Mouse (Mus musculus) liver, embryonic 12.5 days (tissue): ENCODE results near the gene Ahr. TPM values are rescaled to one million over a fixed set of nuclear protein-coding genes. Genes with fewer than 3 reads are reported as not detected.

Experiments used
- ATAC-seq: fragments of 200-750 bp; cut with Nextera tagmentation; 2 replicates; pipeline ENCODE4 v1.8.0; 2017; ENCODE audit warnings: moderate number of reproducible peaks, mild to moderate bottlenecking, moderate library complexity
- H3K27ac ChIP-seq: fragments of 300-500 bp; sonication (generic); 2 replicates; pipeline ENCODE4 v1.5.1; 2016; ENCODE audit warnings: mild to moderate bottlenecking
- H3K27me3 ChIP-seq: fragments of 300-500 bp; sonication (generic); replicated peaks from 2 replicates; pipeline ENCODE4 v1.6.1; 2016; ENCODE audit warnings: mild to moderate bottlenecking, moderate library complexity
- H3K36me3 ChIP-seq: fragments of 300-500 bp; sonication (generic); 2 replicates; pipeline ENCODE4 v1.6.1; 2016; ENCODE audit warnings: mild to moderate bottlenecking, moderate library complexity
- H3K4me1 ChIP-seq: fragments of 300-500 bp; sonication (generic); 2 replicates; pipeline ENCODE4 v1.6.1; 2016
- H3K4me2 ChIP-seq: fragments of 300-500 bp; sonication (generic); 2 replicates; pipeline ENCODE4 v1.6.1; 2016; ENCODE audit warnings: mild to moderate bottlenecking, moderate library complexity
- H3K4me3 ChIP-seq: fragments of 300-500 bp; sonication (generic); 2 replicates; pipeline ENCODE4 v1.5.1; 2016; ENCODE audit warnings: mild to moderate bottlenecking, moderate library complexity
- H3K9ac ChIP-seq: fragments of 300-500 bp; sonication (generic); 2 replicates; pipeline ENCODE4 v1.6.1; 2016; ENCODE audit warnings: mild to moderate bottlenecking, moderate library complexity
- H3K9me3 ChIP-seq: fragments of 300-500 bp; sonication (generic); replicated peaks from 2 replicates; pipeline ENCODE4 v1.6.1; 2016; ENCODE audit warnings: mild to moderate bottlenecking, moderate library complexity
- WGBS: fragments of 180-500 bp; shearing (Covaris S2); methylation state at CpG from one replicate; pipeline ENCODE4 v1.1.7; 2016; ENCODE audit not compliant: insufficient replicate concordance; 5-methylcytosine and 5-hydroxymethylcytosine counted together
- polyA plus RNA-seq: library from polyadenylated mRNA; unstranded; fragments of >200 nt; fragmentation: Nextera tagmentation; extraction: Ambion mirVana; gene quantifications from 2 replicates; pipeline ENCODE4 v1.2.1, GENCODE M21; 2016

The Ahr gene
- polyA plus RNA-seq: 3.1 and 3.6 TPM in 2 replicates

GRCm38 (mm10) chr12:35534754-35535236 is at the start of gene Ahr:
TSS of gene Ahr (minus strand) at chr12:35535038.
- 0 out of 2 replicates have a peak within 1 kb of the TSS, but pooled peaks have one; percentile 40 for H3K27ac ChIP-seq
- no peaks in the 10 kb centered on the region for H3K9me3 ChIP-seq
- peak; percentile 98 for ATAC-seq
- H3K36me3 ChIP-seq: no peaks in the 10 kb centered on the region
- peak within 1 kb of the TSS; percentile 100 for H3K4me2 ChIP-seq
- peak within 1 kb of the TSS; percentile 80 for H3K4me3 ChIP-seq
- peaks cover 17% of the 10 kb centered on the region for H3K4me1 ChIP-seq
- 0 out of 2 replicates have a peak, but pooled peaks cover 3% of the 10 kb centered on the region for H3K27me3 ChIP-seq
- WGBS: 0% methylated on average over 40 of the region's 52 CpGs
- peak within 1 kb of the TSS; percentile 77 for H3K9ac ChIP-seq

- Histone ChIP-seq H3K4me2 (no peak overlapping the region), H3K4me1 (no peaks in the 10 kb centered on the region), H3K9ac (no peak overlapping the region), H3K36me3 (no peaks in the 10 kb centered on the region), H3K27me3 (no peaks in the 10 kb centered on the region), H3K4me3 (no peak overlapping the region), H3K27ac (no peak overlapping the region), H3K9me3 (no peaks in the 10 kb centered on the region)
- WGBS: 63% methylated on average over 4 of the region's 4 CpGs
- ATAC-seq: no peak
These were observed 44.0 kb upstream of the Ahr start for GRCm38 (mm10) chr12:35578826-35579225.

- Histone ChIP-seq H3K27ac (no peak overlapping the region), H3K4me1 (no peaks in the 10 kb centered on the region), H3K27me3 (no peaks in the 10 kb centered on the region), H3K9ac (no peak overlapping the region), H3K4me3 (no peak overlapping the region), H3K9me3 (no peaks in the 10 kb centered on the region), H3K4me2 (no peak overlapping the region), H3K36me3 (no peaks in the 10 kb centered on the region)
- ATAC-seq: no peak
- 36% methylated on average over 4 of the region's 4 CpGs for WGBS
These were observed 41.3 kb upstream of the Ahr start for GRCm38 (mm10) chr12:35576107-35576506.

- H3K9me3 ChIP-seq: no peaks in the 10 kb centered on the region
- ATAC-seq: no peak
- no peak overlapping the region for H3K4me3 ChIP-seq
- H3K4me1 ChIP-seq: no peaks in the 10 kb centered on the region
- H3K27me3 ChIP-seq: no peaks in the 10 kb centered on the region
- 28% methylated on average over 2 of the region's 2 CpGs for WGBS
- H3K27ac ChIP-seq: no peak overlapping the region
- no peaks in the 10 kb centered on the region for H3K36me3 ChIP-seq
- H3K9ac ChIP-seq: no peak overlapping the region
- no peak overlapping the region for H3K4me2 ChIP-seq
These were observed 38.9 kb upstream of the Ahr start for GRCm38 (mm10) chr12:35573713-35574112.

GRCm38 (mm10) chr12:35562826-35563225 is 28.0 kb upstream of the Ahr start:
- Histone ChIP-seq H3K36me3 (no peaks in the 10 kb centered on the region), H3K9me3 (no peaks in the 10 kb centered on the region), H3K4me1 (no peaks in the 10 kb centered on the region), H3K4me3 (no peak overlapping the region), H3K4me2 (no peak overlapping the region), H3K9ac (no peak overlapping the region), H3K27me3 (no peaks in the 10 kb centered on the region), H3K27ac (no peak overlapping the region)
- no peak for ATAC-seq
- WGBS: 53% methylated on average over 3 of the region's 3 CpGs

- H3K4me3 ChIP-seq: no peak overlapping the region
- WGBS: 53% methylated on average over 2 of the region's 2 CpGs
These were observed 24.0 kb upstream of the Ahr start for GRCm38 (mm10) chr12:35558868-35559267.

GRCm38 (mm10) chr12:35555925-35556324 is 21.1 kb upstream of the Ahr start:
- H3K9me3 ChIP-seq: no peaks in the 10 kb centered on the region; the same call in 1 of the 2 replicates
- WGBS: 65% methylated on average over 6 of the region's 6 CpGs
- no peak overlapping the region for H3K4me2 ChIP-seq
- H3K36me3 ChIP-seq: no peaks in the 10 kb centered on the region
- ATAC-seq: no peak
- no peak overlapping the region for H3K9ac ChIP-seq
- no peak overlapping the region for H3K27ac ChIP-seq
- H3K4me1 ChIP-seq: no peaks in the 10 kb centered on the region
- no peaks in the 10 kb centered on the region for H3K27me3 ChIP-seq
- H3K4me3 ChIP-seq: no peak overlapping the region

More at GRCm38 (mm10) chr12:35558868-35559267, 24.0 kb upstream of the Ahr start:
- Histone ChIP-seq H3K4me2 (no peak overlapping the region), H3K36me3 (no peaks in the 10 kb centered on the region), H3K9ac (no peak overlapping the region), H3K27me3 (no peaks in the 10 kb centered on the region), H3K9me3 (no peaks in the 10 kb centered on the region), H3K4me1 (no peaks in the 10 kb centered on the region), H3K27ac (no peak overlapping the region)
- no peak for ATAC-seq

- Histone ChIP-seq H3K27ac (no peak overlapping the region), H3K4me1 (no peaks in the 10 kb centered on the region), H3K9me3 (no peaks in the 10 kb centered on the region; the same call in 1 of the 2 replicates), H3K4me3 (no peak overlapping the region), H3K4me2 (no peak overlapping the region), H3K9ac (no peak overlapping the region), H3K27me3 (no peaks in the 10 kb centered on the region), H3K36me3 (no peaks in the 10 kb centered on the region)
- WGBS: 44% methylated on average over 4 of the region's 4 CpGs
- ATAC-seq: no peak
These were observed 19.5 kb upstream of the Ahr start for GRCm38 (mm10) chr12:35554309-35554708.

- Histone ChIP-seq H3K27me3 (no peaks in the 10 kb centered on the region), H3K4me2 (no peak overlapping the region), H3K4me1 (no peaks in the 10 kb centered on the region), H3K9me3 (no peaks in the 10 kb centered on the region; the same call in 1 of the 2 replicates), H3K36me3 (no peaks in the 10 kb centered on the region), H3K4me3 (no peak overlapping the region), H3K9ac (no peak overlapping the region), H3K27ac (no peak overlapping the region)
- WGBS: 59% methylated on average over 3 of the region's 3 CpGs
- ATAC-seq: no peak
These were observed 18.3 kb upstream of the Ahr start for GRCm38 (mm10) chr12:35553174-35553573.

- no peak overlapping the region for H3K4me2 ChIP-seq
- H3K9ac ChIP-seq: no peak overlapping the region
- H3K36me3 ChIP-seq: no peaks in the 10 kb centered on the region
- H3K9me3 ChIP-seq: no peaks in the 10 kb centered on the region; the same call in 1 of the 2 replicates
- no peak overlapping the region for H3K4me3 ChIP-seq
- H3K27me3 ChIP-seq: no peaks in the 10 kb centered on the region
- no peak overlapping the region for H3K27ac ChIP-seq
- H3K4me1 ChIP-seq: no peaks in the 10 kb centered on the region
- no peak for ATAC-seq
These were observed 15.5 kb upstream of the Ahr start for GRCm38 (mm10) chr12:35550299-35550698.

- H3K9me3 ChIP-seq: no peaks in the 10 kb centered on the region
- no peak for ATAC-seq
- H3K4me2 ChIP-seq: no peak overlapping the region
- no peak overlapping the region for H3K4me3 ChIP-seq
- H3K36me3 ChIP-seq: no peaks in the 10 kb centered on the region
- H3K27me3 ChIP-seq: no peaks in the 10 kb centered on the region
- H3K27ac ChIP-seq: no peak overlapping the region
- no peaks in the 10 kb centered on the region; the same call in 1 of the 2 replicates for H3K4me1 ChIP-seq
- WGBS: 59% methylated on average over 3 of the region's 3 CpGs
- no peak overlapping the region for H3K9ac ChIP-seq
These were observed 8.0 kb upstream of the Ahr start for GRCm38 (mm10) chr12:35542836-35543235.

- Histone ChIP-seq H3K9me3 (no peaks in the 10 kb centered on the region), H3K4me3 (no peak overlapping the region), H3K4me1 (peaks cover 13% of the 10 kb centered on the region), H3K27ac (no peak overlapping the region), H3K27me3 (0 out of 2 replicates have a peak, but pooled peaks cover 3% of the 10 kb centered on the region), H3K9ac (no peak overlapping the region), H3K36me3 (no peaks in the 10 kb centered on the region), H3K4me2 (no peak overlapping the region)
- ATAC-seq: no peak
- WGBS: 52% methylated on average over 3 of the region's 3 CpGs
These were observed 4.0 kb upstream of the Ahr start for GRCm38 (mm10) chr12:35538843-35539242.
